Mouse (Mus musculus) MEL (cell line): Measurements from ENCODE around the gene Mid1.
"Not testable (repeated sequence)": the region's sequence is repeated elsewhere in the genome, so short reads cannot be mapped to it uniquely, and the experiment has no call there.

Experiments
- CTCF ChIP-seq, 3 experiments: IDR thresholded peaks in 2 of 3; conservative IDR thresholded peaks in 1 of 3; 2 replicates each; pipeline ENCODE4 v1.5.1; 2011 to 2012; ENCODE audit warnings: low read length in 3 of 3, low read depth in 2 of 3, mild to moderate bottlenecking in 2 of 3, improper control_type of control experiment in 1 of 3, inconsistent platforms in 1 of 3, mixed read lengths in 1 of 3, moderate library complexity in 1 of 3; ENCODE audit not compliant: control insufficient read depth in 1 of 3, insufficient read depth in 1 of 3, poor library complexity in 1 of 3, severe bottlenecking in 1 of 3
- EP300 ChIP-seq, 2 experiments: IDR thresholded peaks; 2 replicates each; pipeline ENCODE4 v1.6.1; 2011; ENCODE audit warnings: improper control_type of control experiment in 2 of 2, low read length in 2 of 2, low read depth in 1 of 2, mild to moderate bottlenecking in 1 of 2
- GATA1 ChIP-seq: IDR thresholded peaks from 2 replicates; pipeline ENCODE4 v1.6.1; 2011; ENCODE audit warnings: low read depth, low read length, improper control_type of control experiment
- MYC ChIP-seq: IDR thresholded peaks from 2 replicates; pipeline ENCODE4 v1.6.1; 2011; ENCODE audit warnings: low read depth, mild to moderate bottlenecking, low read length, improper control_type of control experiment, moderate library complexity
- POLR2A ChIP-seq, 2 experiments: IDR thresholded peaks; 2 replicates each; pipeline ENCODE4 v1.6.1; 2011 to 2012; ENCODE audit warnings: low read length in 2 of 2, mild to moderate bottlenecking in 2 of 2, control low read depth in 1 of 2, improper control_type of control experiment in 1 of 2, low read depth in 1 of 2, moderate library complexity in 1 of 2; ENCODE audit not compliant: control insufficient read depth in 1 of 2, insufficient read depth in 1 of 2, poor library complexity in 1 of 2
- RAD21 ChIP-seq: IDR thresholded peaks from 2 replicates; pipeline ENCODE4 v1.6.1; 2011; ENCODE audit warnings: mild to moderate bottlenecking, low read depth, low read length, improper control_type of control experiment
- RCOR1 ChIP-seq: IDR thresholded peaks from 2 replicates; pipeline ENCODE4 v1.6.1; 2012; ENCODE audit warnings: low read depth, mild to moderate bottlenecking, inconsistent platforms, low read length, improper control_type of control experiment
- TBP ChIP-seq: IDR thresholded peaks from 2 replicates; pipeline ENCODE4 v1.8.0; 2011; ENCODE audit warnings: low read depth, low read length, improper control_type of control experiment
- TCF12 ChIP-seq: IDR thresholded peaks from 2 replicates; pipeline ENCODE4 v1.6.1; 2014; ENCODE audit warnings: low read depth, mild to moderate bottlenecking, inconsistent platforms, low read length, improper control_type of control experiment, moderate library complexity

GRCm38 (mm10) chrX:169970546-169970945, 285.5 kb downstream of the Mid1 start:
- not testable (repeated sequence) for TF ChIP-seq POLR2A (IDR thresholded peaks at IDR 0.05; ENCODE audit: control insufficient read depth in 1 of 2, insufficient read depth in 1 of 2, low read depth in 1 of 2, low read length in 2 of 2, poor library complexity in 1 of 2); CTCF (IDR thresholded peaks at IDR 0.05 in 2 of 3, conservative IDR thresholded peaks at IDR 0.05 in 1 of 3; ENCODE audit: control insufficient read depth in 1 of 3, insufficient read depth in 1 of 3, low read depth in 2 of 3, low read length in 3 of 3, poor library complexity in 1 of 3, severe bottlenecking in 1 of 3); EP300 (IDR thresholded peaks at IDR 0.05; ENCODE audit: low read depth in 1 of 2, low read length in 2 of 2); MYC; TCF12; GATA1; TBP; RCOR1; RAD21
